Mouse (Mus musculus) left cerebral cortex, adult 9 months (tissue): ENCODE measurements around the gene Armc3.

Source experiments
- DNase-seq, 2 experiments: peaks; one replicate each; pipeline ENCODE4 v3.0.0; 2022; ENCODE audit warnings: low spot score in 2 of 2

The Armc3 gene

GRCm38 (mm10) chr2:19198452-19199365 lies at the start of gene Armc3:
Gene Armc3 (plus strand): TSS chr2:19199302.
- DNase-seq = peak in 1 of 2 experiments; percentile 50

GRCm38 (mm10) chr2:19152687-19153086 lies 46.4 kb upstream of the Armc3 start:
- no peak for DNase-seq

DNA sequence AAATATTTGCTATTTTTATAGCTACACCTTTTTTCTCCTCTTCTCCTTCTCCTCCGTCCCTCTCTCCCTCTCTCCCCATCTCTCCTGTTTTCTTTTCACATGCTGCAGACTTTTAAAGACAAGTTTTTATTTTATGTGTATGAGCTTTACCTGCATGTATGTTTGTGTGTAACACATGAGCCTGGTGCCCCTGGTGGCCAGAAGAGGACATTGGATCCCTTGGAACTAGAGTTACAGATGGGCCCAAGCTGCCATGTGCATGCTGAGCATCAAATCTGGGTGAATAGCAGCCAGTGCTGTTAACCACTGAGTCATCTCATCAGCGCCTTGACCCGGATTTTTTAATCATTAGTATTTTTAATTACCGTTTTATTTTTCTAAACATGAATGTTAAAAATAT lies 42.9 kb upstream of the Armc3 start:
- DNase-seq = peak in 1 of 2 experiments; percentile 13

- no peak for DNase-seq
These were observed 39.6 kb upstream of the Armc3 start for GRCm38 (mm10) chr2:19159539-19159938.

DNA sequence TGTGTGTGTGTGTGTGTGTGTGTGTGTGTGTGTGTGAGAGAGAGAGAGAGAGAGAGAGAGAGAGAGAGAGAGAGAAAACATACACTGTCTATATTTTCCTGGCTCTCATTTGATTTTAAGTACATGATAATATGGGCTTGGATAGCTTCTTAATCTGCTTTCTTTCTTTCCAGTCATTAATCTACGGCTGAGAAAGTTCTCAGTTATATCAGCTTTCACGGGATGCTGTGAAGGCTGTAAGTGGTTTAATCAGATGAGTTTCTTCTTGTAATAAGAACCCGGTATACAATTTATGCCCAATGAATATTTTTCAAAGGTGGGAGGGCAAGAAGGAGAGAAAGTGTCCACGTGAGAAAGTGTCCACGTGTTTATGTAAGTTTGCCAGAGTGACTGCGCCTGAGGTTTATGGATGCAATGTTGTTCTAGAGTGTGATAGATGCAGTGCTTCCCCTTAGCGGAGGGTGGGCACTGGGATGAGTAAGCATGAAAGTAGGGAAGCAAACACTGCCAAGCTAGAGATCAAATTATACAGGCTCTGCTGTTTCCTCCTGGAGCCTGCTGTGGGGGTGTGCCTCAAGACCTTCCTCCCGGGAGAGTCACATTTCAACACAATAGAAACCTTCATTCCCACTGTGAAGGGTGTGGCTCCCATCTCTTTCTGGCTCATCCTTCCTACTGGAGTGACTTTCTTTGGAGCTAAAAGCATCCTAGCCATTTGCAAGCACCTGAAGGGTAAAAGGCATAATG lies 38.6 kb upstream of the Armc3 start:
- no peak for DNase-seq

GRCm38 (mm10) chr2:19164234-19164633 lies 34.9 kb upstream of the Armc3 start:
- DNase-seq = no peak

DNA sequence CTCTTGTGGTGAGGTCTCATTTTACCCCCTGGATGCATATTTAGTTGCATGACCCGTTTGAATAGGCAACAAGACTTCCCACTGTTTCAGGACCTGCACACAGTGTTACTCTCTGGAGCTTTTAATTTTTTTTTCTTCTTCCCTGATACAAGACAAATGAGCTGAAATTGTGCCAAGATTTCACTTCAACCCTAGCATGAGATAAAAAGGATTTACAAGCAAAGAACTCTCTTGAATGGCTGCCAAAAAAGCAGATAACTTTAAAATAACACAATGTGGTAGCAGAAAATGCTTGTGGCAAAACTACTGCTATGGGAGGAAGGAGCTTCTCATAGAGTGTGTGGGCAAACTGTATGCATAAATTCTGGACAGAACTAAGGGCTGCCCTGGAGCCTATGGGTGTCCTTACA lies 22.3 kb upstream of the Armc3 start:
- no peak for DNase-seq

DNA sequence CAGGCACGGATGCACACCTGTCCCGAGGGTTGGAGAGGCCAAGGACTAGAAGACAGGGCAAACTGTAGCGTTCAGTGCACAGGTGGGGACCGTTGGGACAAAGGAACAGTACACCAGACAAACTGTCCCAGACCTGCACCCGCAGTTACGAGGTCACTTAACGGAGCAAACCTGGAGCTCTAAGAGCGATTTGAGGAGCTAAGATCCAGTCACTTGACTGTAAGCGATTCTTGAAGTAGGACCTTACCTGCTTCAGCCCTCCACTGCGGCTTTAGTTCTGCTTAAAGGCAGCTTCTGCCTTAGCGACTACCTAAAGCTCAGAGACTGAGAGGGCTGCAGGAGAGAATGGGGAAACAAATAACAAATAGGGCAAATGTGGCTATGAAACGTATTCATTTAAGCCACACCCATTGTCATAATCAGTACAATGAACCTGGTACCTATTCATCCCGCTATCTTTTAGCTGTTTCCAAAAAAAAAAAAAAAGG lies 308 bp downstream of the Armc3 start:
- no peak for DNase-seq

- no peak for DNase-seq
These were observed 1.0 kb downstream of the Armc3 start for GRCm38 (mm10) chr2:19200112-19200511.

- no peak for DNase-seq
These were observed 2.6 kb downstream of the Armc3 start for GRCm38 (mm10) chr2:19201682-19202081.

GRCm38 (mm10) chr2:19234305-19234704 lies 35.2 kb downstream of the Armc3 start:
- no peak for DNase-seq

DNA sequence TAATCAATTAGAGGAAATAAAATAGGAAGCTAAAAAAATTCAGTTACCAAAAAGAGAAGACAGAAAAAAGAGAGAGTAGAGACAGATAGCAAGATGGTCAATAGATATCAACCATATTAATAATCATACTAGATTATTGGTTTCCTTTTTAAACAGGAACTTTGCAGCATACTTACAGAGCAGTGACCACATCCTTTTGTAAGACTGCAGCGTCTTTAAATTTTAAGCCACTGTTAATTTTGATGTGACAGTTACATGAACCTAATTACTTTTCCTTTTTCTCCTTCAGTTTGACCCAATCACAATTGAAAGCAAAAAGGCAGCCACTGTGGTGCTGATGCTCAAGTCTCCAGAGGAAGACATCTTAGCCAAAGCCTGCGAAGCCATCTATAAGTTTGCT lies 36.1 kb downstream of the Armc3 start:
- DNase-seq = no peak

- no peak for DNase-seq
These were observed 36.5 kb downstream of the Armc3 start for GRCm38 (mm10) chr2:19235614-19236013.

- no peak for DNase-seq
These were observed 39.7 kb downstream of the Armc3 start for GRCm38 (mm10) chr2:19238771-19239170.

DNA sequence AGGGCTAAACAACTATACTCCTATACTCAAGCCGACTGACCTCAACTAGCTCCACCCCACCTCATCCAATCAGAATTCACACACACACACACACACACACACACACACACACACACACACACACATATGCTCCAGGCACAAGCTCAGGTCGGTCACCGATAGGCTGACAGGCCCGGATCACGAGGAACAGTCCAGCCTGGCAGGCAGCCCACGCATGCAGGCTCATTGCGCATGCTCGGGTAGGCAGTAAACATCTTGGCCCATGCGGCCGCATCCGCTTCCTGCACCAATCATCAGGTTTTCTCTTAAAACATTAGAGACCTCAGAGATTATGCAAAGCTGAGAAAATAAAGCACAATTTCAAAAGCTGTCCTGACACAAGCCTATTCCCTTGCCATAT lies 50.5 kb downstream of the Armc3 start:
- no peak for DNase-seq

DNA sequence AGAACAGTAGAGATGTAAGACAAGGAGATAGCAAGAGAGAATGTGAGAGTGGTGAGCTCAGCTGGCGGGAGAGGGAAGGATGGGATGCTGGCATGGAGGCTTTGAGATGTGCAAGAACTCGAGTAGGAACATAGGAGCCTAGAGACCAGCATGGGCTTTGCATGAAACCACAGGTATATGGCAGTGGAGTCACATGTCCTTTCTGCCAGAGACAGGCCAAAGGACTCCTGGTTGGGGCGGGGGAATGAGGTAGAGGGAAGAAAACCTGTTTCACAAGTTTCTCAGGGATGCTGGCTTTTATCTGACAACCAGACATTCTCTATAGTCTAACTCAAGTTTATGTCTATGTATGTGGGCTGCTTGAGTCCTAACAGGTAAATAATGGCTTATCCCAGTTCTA lies 55.9 kb downstream of the Armc3 start:
- no peak for DNase-seq

DNA sequence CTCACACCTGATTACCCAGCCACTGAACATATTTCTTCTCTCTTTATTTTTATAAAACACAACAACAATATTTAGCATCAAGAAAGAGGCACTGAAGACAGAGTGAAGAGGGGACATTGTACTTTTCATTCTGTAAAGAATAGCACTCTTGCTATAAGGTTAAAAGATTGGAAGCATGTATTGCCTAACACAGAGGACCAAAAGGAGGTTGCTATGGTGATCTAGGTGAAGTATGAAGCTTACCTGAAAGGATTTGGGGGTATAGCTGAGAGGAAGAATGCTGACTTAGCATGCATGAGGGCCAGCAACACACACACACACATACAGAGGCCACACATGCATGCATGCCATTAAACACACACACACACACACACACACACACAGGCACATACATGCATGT lies 58.2 kb downstream of the Armc3 start:
- no peak for DNase-seq

DNA sequence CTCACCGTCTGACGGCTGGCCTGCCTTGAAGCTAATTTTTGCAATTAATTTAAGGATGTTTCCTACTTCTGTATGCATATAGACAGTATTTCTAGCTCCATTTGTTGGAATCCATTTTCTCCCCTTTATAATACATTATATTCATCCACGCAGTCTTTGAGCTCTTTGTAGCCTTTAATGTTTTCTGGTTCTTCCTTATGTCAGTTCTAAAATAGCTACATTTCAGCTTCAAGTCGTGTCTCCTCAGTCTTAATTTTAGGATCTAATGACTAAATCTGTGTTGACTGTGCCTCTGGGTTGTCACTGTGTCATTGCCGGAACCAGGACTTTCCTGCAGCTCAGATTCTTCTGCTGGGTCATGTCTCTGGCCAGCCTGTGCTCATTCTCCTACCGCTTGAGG lies 61.3 kb downstream of the Armc3 start:
- no peak for DNase-seq

DNA sequence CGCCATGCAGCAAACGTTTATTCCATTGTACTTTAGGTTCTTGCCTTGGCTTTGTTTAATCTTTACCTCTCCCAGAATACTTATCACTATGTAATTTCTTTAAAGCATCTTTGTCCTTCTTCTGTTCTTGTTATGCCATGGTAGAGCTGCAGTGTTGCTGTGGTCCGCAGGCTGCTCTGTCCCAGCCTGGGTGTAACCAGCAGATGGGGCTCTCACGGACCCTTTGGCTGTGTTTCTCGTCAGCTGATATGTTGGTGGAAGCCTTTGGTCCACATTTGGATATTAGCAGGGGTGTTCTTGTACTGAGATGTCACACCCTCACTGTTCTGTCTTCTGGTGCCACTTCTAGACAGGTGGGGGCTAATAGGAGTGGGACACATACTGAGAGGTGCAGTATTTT lies 64.3 kb downstream of the Armc3 start:
- no peak for DNase-seq

- DNase-seq = no peak
These were observed 66.7 kb downstream of the Armc3 start for GRCm38 (mm10) chr2:19265834-19266233.

- no peak for DNase-seq
These were observed 68.3 kb downstream of the Armc3 start for GRCm38 (mm10) chr2:19267396-19267795.

DNA sequence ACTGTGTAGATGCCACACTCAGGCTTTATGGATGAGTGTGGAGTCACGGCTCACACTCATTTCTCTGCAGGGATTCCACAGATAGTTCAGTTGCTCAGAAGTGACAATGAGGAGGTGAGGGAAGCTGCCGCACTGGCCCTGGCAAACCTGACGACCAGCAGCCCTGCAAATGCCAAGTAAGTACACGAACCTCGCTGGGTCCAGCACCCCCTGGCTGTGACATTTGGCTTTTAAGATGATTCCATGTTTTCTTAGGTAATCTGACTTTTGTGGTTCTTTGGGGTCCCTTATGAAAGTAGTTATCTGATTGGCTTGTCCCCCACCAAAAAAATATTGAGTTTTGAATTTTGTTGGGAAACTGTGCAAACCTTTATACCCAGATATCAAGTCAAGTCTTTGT lies 70.9 kb downstream of the Armc3 start:
- DNase-seq = no peak

DNA sequence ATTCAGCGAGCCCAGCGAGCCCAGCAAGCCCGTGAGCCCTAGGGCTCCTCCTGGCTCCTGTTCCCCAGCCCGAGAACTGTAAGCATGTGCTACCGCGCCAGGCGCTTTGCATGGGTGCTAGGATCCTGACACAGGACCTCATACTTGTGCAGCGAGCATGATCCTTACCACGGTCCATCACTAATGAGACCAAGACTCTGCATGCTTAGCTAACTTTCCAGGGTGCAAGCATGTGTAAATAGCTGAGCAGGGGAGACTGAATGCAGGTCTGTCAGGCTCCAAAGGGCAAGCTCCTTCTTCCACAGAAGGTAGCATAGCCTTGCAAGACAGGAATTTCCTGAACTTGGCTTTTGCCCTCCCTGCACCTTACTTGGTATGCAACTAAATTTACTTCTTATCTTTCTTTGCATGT lies 71.6 kb downstream of the Armc3 start:
- DNase-seq = no peak
